Mouse (Mus musculus): ENCODE data around the gene Kcnj1.

The Kcnj1 gene

GRCm38 (mm10) chr9:32372202-32372601 is at the start of gene Kcnj1:
Gene Kcnj1 (plus strand): TSS chr9:32372493.
- no peak for DNase-seq (ENCODE audit: low spot score in 2 of 2)

GRCm38 (mm10) chr9:32323610-32324009 is 48.7 kb upstream of the Kcnj1 start:
- DNase-seq (ENCODE audit: low spot score in 2 of 2) = no peak

- no peak for DNase-seq (ENCODE audit: low spot score in 2 of 2)
These were observed 43.5 kb upstream of the Kcnj1 start for GRCm38 (mm10) chr9:32328777-32329176.

- no peak for DNase-seq (ENCODE audit: low spot score in 2 of 2)
These were observed 41.1 kb upstream of the Kcnj1 start for GRCm38 (mm10) chr9:32331162-32331561.

GRCm38 (mm10) chr9:32335389-32336150 is 36.7 kb upstream of the Kcnj1 start:
- no peak for DNase-seq (ENCODE audit: low spot score in 2 of 2)

GRCm38 (mm10) chr9:32340831-32341230 is 31.5 kb upstream of the Kcnj1 start:
- DNase-seq (ENCODE audit: low spot score in 2 of 2) = no peak

- DNase-seq (ENCODE audit: low spot score in 2 of 2) = no peak
These were observed 29.4 kb upstream of the Kcnj1 start for GRCm38 (mm10) chr9:32342929-32343328.

GRCm38 (mm10) chr9:32344051-32344450 is 28.2 kb upstream of the Kcnj1 start, which contains the start of gene Kcnj5:
Gene Kcnj5 (minus strand): TSS chr9:32344350.
- no peak for DNase-seq (ENCODE audit: low spot score in 2 of 2)

GRCm38 (mm10) chr9:32344489-32344888 is 27.8 kb upstream of the Kcnj1 start:
- DNase-seq (ENCODE audit: low spot score in 2 of 2) = no peak

- no peak for DNase-seq (ENCODE audit: low spot score in 2 of 2)
These were observed 24.2 kb upstream of the Kcnj1 start for GRCm38 (mm10) chr9:32348096-32348495.

- DNase-seq (ENCODE audit: low spot score in 2 of 2) = no peak
These were observed 22.9 kb upstream of the Kcnj1 start for GRCm38 (mm10) chr9:32349344-32349743.

GRCm38 (mm10) chr9:32350332-32350731 is 22.0 kb upstream of the Kcnj1 start:
- DNase-seq (ENCODE audit: low spot score in 2 of 2) = peak; percentile 23 to 74

- DNase-seq (ENCODE audit: low spot score in 2 of 2) = no peak
These were observed 11.5 kb upstream of the Kcnj1 start for GRCm38 (mm10) chr9:32360770-32361169.

- DNase-seq (ENCODE audit: low spot score in 2 of 2) = no peak
These were observed 3.5 kb upstream of the Kcnj1 start for GRCm38 (mm10) chr9:32368812-32369211.

GRCm38 (mm10) chr9:32369388-32369787 is 2.9 kb upstream of the Kcnj1 start:
- DNase-seq (ENCODE audit: low spot score in 2 of 2) = no peak

GRCm38 (mm10) chr9:32373656-32374055 is 1.4 kb downstream of the Kcnj1 start:
- no peak for DNase-seq (ENCODE audit: low spot score in 2 of 2)

- no peak for DNase-seq (ENCODE audit: low spot score in 2 of 2)
These were observed 3.7 kb downstream of the Kcnj1 start for GRCm38 (mm10) chr9:32376031-32376430.

- no peak for DNase-seq (ENCODE audit: low spot score in 2 of 2)
These were observed 4.7 kb downstream of the Kcnj1 start for GRCm38 (mm10) chr9:32376863-32377590.

- DNase-seq (ENCODE audit: low spot score in 2 of 2) = no peak
These were observed 12.6 kb downstream of the Kcnj1 start for GRCm38 (mm10) chr9:32384906-32385305.

GRCm38 (mm10) chr9:32388120-32388519 is 15.8 kb downstream of the Kcnj1 start:
- no peak for DNase-seq (ENCODE audit: low spot score in 2 of 2)

GRCm38 (mm10) chr9:32391092-32391491 is 18.8 kb downstream of the Kcnj1 start:
- DNase-seq (ENCODE audit: low spot score in 2 of 2) = no peak

GRCm38 (mm10) chr9:32391701-32392100 is 19.4 kb downstream of the Kcnj1 start:
- peak in 1 of 2 experiments; percentile 15 for DNase-seq (ENCODE audit: low spot score in 2 of 2)

- no peak for DNase-seq (ENCODE audit: low spot score in 2 of 2)
These were observed 20.4 kb downstream of the Kcnj1 start for GRCm38 (mm10) chr9:32392716-32393115.
